Mouse (Mus musculus): ENCODE measurements around the gene Gm20458. TPM values are rescaled to one million over a fixed set of nuclear protein-coding genes. Genes with fewer than 3 reads are reported as not detected.

The Gm20458 gene
- polyA plus RNA-seq, 1 experiment: not detected

DNA sequence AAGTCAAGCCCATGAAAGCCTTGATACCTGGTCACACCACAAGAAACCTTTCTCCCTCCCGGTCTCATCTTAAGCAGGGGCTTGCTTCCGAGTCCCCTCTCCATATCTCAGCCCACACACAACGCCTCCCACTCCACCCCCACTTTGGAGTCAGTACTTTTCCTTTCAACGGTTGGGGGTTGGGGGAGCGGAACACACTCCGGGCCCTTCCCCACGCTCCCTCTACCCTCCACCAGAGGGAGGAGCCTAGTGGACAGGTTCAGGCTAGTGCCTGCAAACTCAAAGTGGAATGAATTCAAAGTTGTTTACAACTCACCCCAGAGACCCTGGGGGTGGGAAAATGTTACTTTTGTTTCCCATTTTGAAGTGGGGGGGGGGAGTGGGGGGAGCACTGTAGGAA, 30.1 kb upstream of the Gm20458 start:
- Histone ChIP-seq H3K4me1 (ENCODE audit: control insufficient read depth, insufficient read depth, low read length) (no peaks in the 10 kb centered on the region), H3K27ac (ENCODE audit: control insufficient read depth, insufficient read depth, low read depth, low read length, poor library complexity) (no peak overlapping the region), H3K4me3 (replicated peaks; ENCODE audit: control insufficient read depth, low read depth, low read length) (no peak overlapping the region)
- TF ChIP-seq POLR2A (IDR thresholded peaks at IDR 0.05; ENCODE audit: borderline replicate concordance, control insufficient read depth, low read depth, low read length): no peak
- no peak for TF ChIP-seq CTCF (IDR thresholded peaks at IDR 0.05; ENCODE audit: control insufficient read depth, insufficient read depth, low read length)
- WGBS: 22% methylated on average over 7 of the region's 7 CpGs

DNA sequence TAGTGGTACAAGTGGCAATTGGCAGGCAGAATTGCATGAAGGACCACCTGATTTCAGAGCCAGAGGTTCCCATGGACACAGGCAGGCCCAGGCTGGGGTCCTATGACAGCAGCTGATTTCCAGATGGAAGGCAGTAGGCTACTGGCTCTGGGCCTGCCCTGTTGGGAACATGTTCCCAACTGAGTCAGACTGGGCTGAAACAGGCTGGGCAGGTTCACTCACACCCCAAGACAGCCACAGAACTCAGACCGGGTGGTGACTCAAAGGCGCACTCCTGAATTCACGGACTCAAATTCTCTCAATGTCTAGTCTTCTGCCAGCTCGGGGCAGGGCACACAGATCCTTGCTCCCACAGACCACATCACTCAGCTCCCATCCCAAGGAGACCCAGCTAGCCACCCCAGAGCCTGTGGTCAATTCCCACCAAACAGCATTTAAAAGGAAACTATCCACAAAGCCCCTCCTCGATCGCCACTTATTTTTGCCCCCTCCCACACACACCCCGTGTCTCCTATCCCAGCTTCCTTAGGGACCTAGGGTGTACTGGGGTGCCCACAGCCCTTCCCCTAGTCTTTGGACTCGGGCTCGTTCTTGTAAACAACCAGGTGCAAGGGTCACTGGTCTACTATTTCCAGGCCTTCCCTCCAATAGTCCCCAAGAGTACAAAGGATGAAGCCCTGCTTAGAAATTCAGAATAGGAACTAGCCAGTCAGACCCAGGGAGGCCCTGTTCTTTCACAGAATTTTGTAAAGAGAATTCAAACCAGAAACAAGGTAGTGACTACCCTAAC, 28.9 kb upstream of the Gm20458 start:
- no peak for TF ChIP-seq POLR2A (IDR thresholded peaks at IDR 0.05; ENCODE audit: borderline replicate concordance, control insufficient read depth, low read depth, low read length)
- TF ChIP-seq CTCF (IDR thresholded peaks at IDR 0.05; ENCODE audit: control insufficient read depth, insufficient read depth, low read length): no peak
- no peak overlapping the region for H3K4me3 ChIP-seq (replicated peaks; ENCODE audit: control insufficient read depth, low read depth, low read length)
- 79% methylated on average over 9 of the region's 9 CpGs for WGBS

DNA sequence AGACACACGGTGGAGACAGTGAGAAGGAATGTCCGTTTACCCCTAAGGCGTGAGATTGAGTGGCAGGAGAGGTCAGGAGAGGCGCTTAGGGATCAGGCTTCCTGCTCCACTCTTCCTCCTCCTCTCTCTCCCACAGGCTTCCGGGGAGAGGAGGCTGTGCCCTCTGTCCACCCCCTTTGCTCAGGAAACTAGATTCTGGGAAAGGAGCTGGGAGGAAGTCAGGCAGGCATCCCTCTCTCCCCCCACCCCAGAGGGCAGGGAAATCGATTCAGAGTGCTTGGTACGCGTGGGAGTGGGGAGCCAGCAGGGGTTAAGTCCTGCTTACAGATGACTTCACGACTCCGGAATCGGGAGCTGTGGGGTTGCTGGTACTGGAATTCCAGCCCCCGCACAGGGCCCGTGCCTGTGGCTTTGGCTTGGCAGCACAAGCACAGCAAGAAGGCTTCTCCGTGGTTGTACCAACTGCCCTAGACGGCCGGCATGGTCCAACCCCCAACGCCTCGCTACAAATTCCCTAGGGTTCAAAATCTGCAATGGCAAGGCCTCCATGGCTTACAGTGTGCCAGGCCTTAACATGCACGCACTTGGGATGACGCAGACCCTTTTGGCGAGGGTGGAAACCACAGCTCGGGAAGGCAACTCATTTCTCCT, 28.1 kb upstream of the Gm20458 start:
- Histone ChIP-seq H3K4me1 (ENCODE audit: control insufficient read depth, insufficient read depth, low read length) (no peaks in the 10 kb centered on the region), H3K27ac (ENCODE audit: control insufficient read depth, insufficient read depth, low read depth, low read length, poor library complexity) (no peak overlapping the region), H3K4me3 (replicated peaks; ENCODE audit: control insufficient read depth, low read depth, low read length) (no peak overlapping the region)
- TF ChIP-seq POLR2A (IDR thresholded peaks at IDR 0.05; ENCODE audit: borderline replicate concordance, control insufficient read depth, low read depth, low read length): no peak
- TF ChIP-seq CTCF (IDR thresholded peaks at IDR 0.05; ENCODE audit: control insufficient read depth, insufficient read depth, low read length): no peak
- WGBS: 67% methylated on average over 22 of the region's 22 CpGs

More for the DNA sequence above, 28.9 kb upstream of the Gm20458 start:
- Histone ChIP-seq H3K4me1 (ENCODE audit: control insufficient read depth, insufficient read depth, low read length) (no peaks in the 10 kb centered on the region), H3K27ac (ENCODE audit: control insufficient read depth, insufficient read depth, low read depth, low read length, poor library complexity) (no peak overlapping the region)

DNA sequence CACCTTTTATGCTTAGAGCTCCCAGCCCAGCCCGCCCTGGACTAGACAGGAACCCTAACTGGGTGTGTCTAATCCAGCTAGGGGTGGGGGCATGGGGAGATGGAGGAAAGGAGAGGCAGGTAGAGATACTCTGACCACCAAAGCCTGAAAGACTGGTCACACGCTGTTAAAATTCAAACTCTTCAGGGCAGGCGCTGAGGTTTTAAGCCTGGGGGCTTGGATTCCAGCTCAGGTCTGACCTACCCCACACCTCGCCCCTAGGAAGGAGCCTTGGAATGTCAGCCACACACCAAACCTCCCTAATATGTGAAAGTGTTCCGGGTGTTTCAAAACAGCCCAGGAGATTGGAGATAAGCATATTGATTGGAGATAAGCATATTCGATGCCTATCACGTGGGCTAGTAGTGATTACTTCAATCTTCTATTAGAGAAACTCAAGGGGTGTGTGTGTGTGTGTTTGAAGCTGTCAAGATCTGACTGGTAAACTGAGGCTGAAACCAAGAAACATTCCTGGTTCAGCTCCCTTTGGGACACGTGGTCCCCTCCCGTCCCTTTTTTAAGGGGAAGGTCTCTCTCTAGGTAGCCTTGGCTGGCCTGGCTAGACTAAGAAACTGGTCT, 27.4 kb upstream of the Gm20458 start:
- Histone ChIP-seq H3K4me3 (replicated peaks; ENCODE audit: control insufficient read depth, low read depth, low read length) (no peak overlapping the region), H3K4me1 (ENCODE audit: control insufficient read depth, insufficient read depth, low read length) (no peaks in the 10 kb centered on the region), H3K27ac (ENCODE audit: control insufficient read depth, insufficient read depth, low read depth, low read length, poor library complexity) (no peak overlapping the region)
- WGBS: 78% methylated on average over 9 of the region's 9 CpGs
- TF ChIP-seq POLR2A (IDR thresholded peaks at IDR 0.05; ENCODE audit: borderline replicate concordance, control insufficient read depth, low read depth, low read length): no peak
- no peak for TF ChIP-seq CTCF (IDR thresholded peaks at IDR 0.05; ENCODE audit: control insufficient read depth, insufficient read depth, low read length)

DNA sequence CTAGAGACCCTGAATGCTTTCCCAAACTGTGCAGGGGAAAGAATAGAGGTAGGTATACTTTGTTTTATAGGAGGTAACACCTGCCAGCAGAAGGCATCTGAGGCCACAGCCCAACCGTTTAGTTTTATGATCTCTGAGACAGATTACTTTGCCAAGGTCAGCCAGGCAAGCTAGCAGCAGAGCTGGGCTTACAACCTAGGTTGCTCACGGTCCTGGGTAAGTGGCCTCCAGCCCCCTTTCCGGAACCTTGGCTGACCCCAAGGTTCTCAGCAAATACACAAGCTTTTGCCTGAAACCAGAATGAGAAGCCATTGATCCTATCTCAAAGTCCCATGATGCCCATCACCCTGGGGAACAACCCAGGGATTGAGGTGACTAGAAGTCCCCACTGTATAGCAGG, 26.1 kb upstream of the Gm20458 start:
- H3K27ac ChIP-seq (ENCODE audit: control insufficient read depth, insufficient read depth, low read depth, low read length, poor library complexity): no peak overlapping the region
- no peaks in the 10 kb centered on the region for H3K4me1 ChIP-seq (ENCODE audit: control insufficient read depth, insufficient read depth, low read length)
- H3K4me3 ChIP-seq (replicated peaks; ENCODE audit: control insufficient read depth, low read depth, low read length): no peak overlapping the region
- 68% methylated on average over 3 of the region's 3 CpGs for WGBS
- TF ChIP-seq POLR2A (IDR thresholded peaks at IDR 0.05; ENCODE audit: borderline replicate concordance, control insufficient read depth, low read depth, low read length) (no peak), CTCF (IDR thresholded peaks at IDR 0.05; ENCODE audit: control insufficient read depth, insufficient read depth, low read length) (no peak)

DNA sequence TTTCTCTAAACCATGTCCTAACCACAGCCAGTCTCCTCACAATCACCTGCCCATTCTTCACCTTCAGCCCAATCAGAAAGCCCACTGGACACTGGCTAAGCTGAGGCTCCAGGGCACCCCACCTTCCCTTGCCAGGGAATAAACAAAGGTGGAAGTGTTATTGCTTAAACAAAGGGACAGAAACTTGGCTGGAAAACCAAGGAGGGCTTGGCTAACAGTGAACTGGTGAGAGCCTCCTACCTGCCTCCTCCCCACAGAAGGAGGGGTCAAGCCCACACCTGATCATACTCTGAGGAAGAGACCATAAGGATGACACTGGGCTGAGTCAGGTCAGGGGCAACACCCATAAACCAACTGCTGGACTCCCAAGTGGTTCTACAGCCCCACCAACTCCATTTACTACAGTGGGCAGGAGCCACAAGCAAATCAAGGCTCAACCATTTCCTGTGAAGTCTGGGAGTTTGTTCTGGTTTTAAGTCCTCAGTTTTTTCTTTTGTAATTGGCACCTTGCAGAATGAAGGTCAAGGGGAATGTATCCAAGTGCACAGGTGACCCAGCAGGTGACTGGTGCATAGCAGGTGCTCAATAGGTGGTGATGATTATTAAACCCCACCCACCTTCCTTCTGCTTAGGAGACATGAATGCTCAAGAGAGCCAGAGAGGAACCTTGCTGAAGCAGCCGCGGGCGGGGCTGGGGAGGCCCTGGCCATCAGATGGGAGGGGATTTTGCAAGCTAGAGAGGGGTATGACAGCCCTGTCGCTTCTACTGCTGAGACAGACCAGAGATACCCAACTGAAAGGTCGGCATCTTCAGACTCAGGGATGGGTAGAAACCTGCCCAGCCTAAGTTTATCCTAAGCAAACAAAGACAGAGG, 25.3 kb upstream of the Gm20458 start:
- Histone ChIP-seq H3K27ac (ENCODE audit: control insufficient read depth, insufficient read depth, low read depth, low read length, poor library complexity) (no peak overlapping the region; the same call in 1 of the 2 replicates), H3K4me1 (ENCODE audit: control insufficient read depth, insufficient read depth, low read length) (no peaks in the 10 kb centered on the region), H3K4me3 (replicated peaks; ENCODE audit: control insufficient read depth, low read depth, low read length) (no peak overlapping the region)
- 26% methylated on average over 5 of the region's 5 CpGs for WGBS
- TF ChIP-seq POLR2A (IDR thresholded peaks at IDR 0.05; ENCODE audit: borderline replicate concordance, control insufficient read depth, low read depth, low read length) (no peak), CTCF (IDR thresholded peaks at IDR 0.05; ENCODE audit: control insufficient read depth, insufficient read depth, low read length) (no peak)

DNA sequence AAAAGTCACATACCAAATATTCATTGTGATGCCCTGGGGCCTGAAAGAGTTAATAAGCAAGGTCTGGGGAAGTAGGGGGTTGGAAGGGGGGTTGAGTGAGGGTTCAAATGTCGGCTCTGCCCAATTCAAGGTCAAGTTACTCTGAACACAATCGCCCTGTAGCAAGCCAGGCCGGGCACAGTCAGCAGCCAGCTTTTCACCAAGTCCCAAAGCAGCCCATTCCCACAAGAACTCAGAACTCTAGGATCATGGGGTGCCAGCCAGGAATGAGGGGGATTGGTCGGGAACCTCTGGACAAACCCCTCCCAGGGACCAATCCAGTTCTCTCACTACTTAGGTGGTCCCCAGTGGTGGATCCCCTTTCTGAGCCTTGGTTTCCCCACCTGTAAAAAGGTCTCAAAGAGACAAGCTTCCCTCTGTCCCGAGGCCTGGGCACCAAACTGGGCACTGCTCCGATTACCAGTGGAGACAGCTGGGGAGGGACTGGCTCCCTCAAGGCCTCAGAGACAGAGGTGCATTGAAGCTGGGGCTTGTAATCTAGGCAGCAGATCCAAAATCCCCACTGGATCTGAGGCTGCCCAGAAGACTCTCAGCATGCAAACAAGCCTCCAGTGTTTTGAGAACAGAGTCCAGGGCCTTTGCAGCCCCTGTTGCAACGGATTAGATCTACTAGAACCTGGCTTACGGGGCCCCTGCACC, 24.4 kb upstream of the Gm20458 start:
- WGBS: 56% methylated on average over 8 of the region's 8 CpGs
- TF ChIP-seq POLR2A (IDR thresholded peaks at IDR 0.05; ENCODE audit: borderline replicate concordance, control insufficient read depth, low read depth, low read length): no peak
- no peak for TF ChIP-seq CTCF (IDR thresholded peaks at IDR 0.05; ENCODE audit: control insufficient read depth, insufficient read depth, low read length)
- H3K4me3 ChIP-seq (replicated peaks; ENCODE audit: control insufficient read depth, low read depth, low read length): no peak overlapping the region
- H3K4me1 ChIP-seq (ENCODE audit: control insufficient read depth, insufficient read depth, low read length): no peaks in the 10 kb centered on the region
- H3K27ac ChIP-seq (ENCODE audit: control insufficient read depth, insufficient read depth, low read depth, low read length, poor library complexity): no peak overlapping the region
